Mouse (Mus musculus): Measurements from ENCODE around the gene Jup. TPM values are rescaled to one million over a fixed set of nuclear protein-coding genes. Genes with fewer than 3 reads are reported as not detected.

Gene Jup
- total RNA-seq, 2 experiments from 2014 or later: 31.0 to 35.6 TPM

- no peak for DNase-seq (ENCODE audit: low spot score in 2 of 2)
Observed at GRCm38 (mm10) chr11:100391884-100392345, 5.6 kb downstream of the Jup start.

- peak in 1 of 2 experiments; percentile 37 for DNase-seq (ENCODE audit: low spot score in 2 of 2)
Observed at GRCm38 (mm10) chr11:100391081-100391883, 6.3 kb downstream of the Jup start.

- DNase-seq (ENCODE audit: low spot score in 2 of 2): no peak
Observed at GRCm38 (mm10) chr11:100389931-100390445, 7.6 kb downstream of the Jup start.

- peak in 1 of 2 experiments; percentile 29 for DNase-seq (ENCODE audit: low spot score in 2 of 2)
Observed at GRCm38 (mm10) chr11:100388588-100388987, 9.0 kb downstream of the Jup start.

GRCm38 (mm10) chr11:100387589-100388375 lies 9.8 kb downstream of the Jup start:
- DNase-seq (ENCODE audit: low spot score in 2 of 2): peak in 1 of 2 experiments; percentile 22

- DNase-seq (ENCODE audit: low spot score in 2 of 2): no peak
Observed at GRCm38 (mm10) chr11:100387111-100387510, 10.5 kb downstream of the Jup start.

GRCm38 (mm10) chr11:100386586-100386985 lies 11.0 kb downstream of the Jup start:
- no peak for DNase-seq (ENCODE audit: low spot score in 2 of 2)

- DNase-seq (ENCODE audit: low spot score in 2 of 2): no peak
Observed at GRCm38 (mm10) chr11:100385016-100385415, 12.5 kb downstream of the Jup start.

GRCm38 (mm10) chr11:100382682-100383081 lies 14.9 kb downstream of the Jup start:
- no peak for DNase-seq (ENCODE audit: low spot score in 2 of 2)

GRCm38 (mm10) chr11:100379311-100379710 lies 18.3 kb downstream of the Jup start:
- DNase-seq (ENCODE audit: low spot score in 2 of 2): no peak

GRCm38 (mm10) chr11:100378446-100378845 lies 19.1 kb downstream of the Jup start:
- no peak for DNase-seq (ENCODE audit: low spot score in 2 of 2)

GRCm38 (mm10) chr11:100377989-100378388 lies 19.6 kb downstream of the Jup start:
- no peak for DNase-seq (ENCODE audit: low spot score in 2 of 2)

GRCm38 (mm10) chr11:100376746-100377389 lies 20.7 kb downstream of the Jup start:
- no peak for DNase-seq (ENCODE audit: low spot score in 2 of 2)

GRCm38 (mm10) chr11:100376005-100376404 lies 21.6 kb downstream of the Jup start:
- no peak for DNase-seq (ENCODE audit: low spot score in 2 of 2)

- no peak for DNase-seq (ENCODE audit: low spot score in 2 of 2)
Observed at GRCm38 (mm10) chr11:100375127-100375526, 22.4 kb downstream of the Jup start.

- no peak for DNase-seq (ENCODE audit: low spot score in 2 of 2)
Observed at GRCm38 (mm10) chr11:100371981-100372558, 25.5 kb downstream of the Jup start.

- no peak for DNase-seq (ENCODE audit: low spot score in 2 of 2)
Observed at GRCm38 (mm10) chr11:100369822-100370221, 27.7 kb downstream of the Jup start.

- no peak for DNase-seq (ENCODE audit: low spot score in 2 of 2)
Observed at GRCm38 (mm10) chr11:100369145-100369544, 28.4 kb downstream of the Jup start.

- peak in 1 of 2 experiments; percentile 72 for DNase-seq (ENCODE audit: low spot score in 2 of 2)
Observed at GRCm38 (mm10) chr11:100362979-100363562, 34.5 kb downstream of the Jup start.

GRCm38 (mm10) chr11:100362209-100362978 lies 35.2 kb downstream of the Jup start:
- DNase-seq (ENCODE audit: low spot score in 2 of 2): peak; percentile 58 to 85

All from layer of hippocampus, adult 18-20 months (tissue).